Mouse (Mus musculus) limb, embryonic 10.5 days (tissue): ENCODE measurements around the gene Ciz1. TPM values are rescaled to one million over a fixed set of nuclear protein-coding genes. Genes with fewer than 3 reads are reported as not detected.
A peak's percentile ranks its signal among the peaks of the same experiment; 100 is the strongest.

Experiments used
- DNase-seq: peaks from one replicate; pipeline ENCODE4 v3.0.0-alpha.2; 2017; ENCODE audit warnings: low spot score
- H3K27ac ChIP-seq: fragments of 300-500 bp; sonication (generic); 2 replicates; pipeline ENCODE4 v1.5.1; 2016; ENCODE audit warnings: mild to moderate bottlenecking
- H3K27me3 ChIP-seq: fragments of 300-500 bp; sonication (generic); 2 replicates; pipeline ENCODE4 v1.6.1; 2016; ENCODE audit warnings: low read depth, mild to moderate bottlenecking; ENCODE audit not compliant: poor library complexity, severe bottlenecking
- H3K36me3 ChIP-seq: fragments of 300-500 bp; sonication (generic); 2 replicates; pipeline ENCODE4 v1.6.1; 2016; ENCODE audit warnings: mild to moderate bottlenecking, moderate library complexity
- H3K4me1 ChIP-seq: fragments of 300-500 bp; sonication (generic); 2 replicates; pipeline ENCODE4 v1.6.1; 2016
- H3K4me3 ChIP-seq: fragments of 300-500 bp; sonication (generic); 2 replicates; pipeline ENCODE4 v1.5.1; 2016; ENCODE audit warnings: mild to moderate bottlenecking, moderate library complexity
- H3K9me3 ChIP-seq: fragments of 300-500 bp; sonication (generic); replicated peaks from 2 replicates; pipeline ENCODE4 v1.6.1; 2016; ENCODE audit warnings: mild to moderate bottlenecking
- WGBS: fragments of 180-500 bp; shearing (Covaris S2); methylation state at CpG from one replicate; pipeline ENCODE4 v1.1.7; 2016; 5-methylcytosine and 5-hydroxymethylcytosine counted together
- polyA plus RNA-seq: library from polyadenylated mRNA; unstranded; fragments of >200 nt; fragmentation: Nextera tagmentation; extraction: Ambion mirVana; gene quantifications from 2 replicates; pipeline ENCODE4 v1.2.1, GENCODE M21; 2016

Ciz1 gene
- polyA plus RNA-seq, 1 experiment from 2014 or later = 74.8 TPM

GRCm38 (mm10) chr2:32324322-32324721 is 27.8 kb upstream of the Ciz1 start:
- Histone ChIP-seq H3K36me3 (peaks cover 32% of the 10 kb centered on the region), H3K4me1 (peaks cover 69% of the 10 kb centered on the region), H3K27me3 (no peaks in the 10 kb centered on the region), H3K27ac (no peak overlapping the region), H3K4me3 (no peak overlapping the region), H3K9me3 (no peaks in the 10 kb centered on the region)
- no peak for DNase-seq
- 54% methylated on average over 4 of the region's 4 CpGs for WGBS

- DNase-seq = no peak
- peak overlapping the region; percentile 47 for H3K27ac ChIP-seq
- H3K27me3 ChIP-seq = no peaks in the 10 kb centered on the region
- H3K9me3 ChIP-seq = no peaks in the 10 kb centered on the region
- H3K4me1 ChIP-seq = peaks cover 69% of the 10 kb centered on the region
- 71% methylated on average over 7 of the region's 7 CpGs for WGBS
- H3K36me3 ChIP-seq = peaks cover 32% of the 10 kb centered on the region
- no peak overlapping the region for H3K4me3 ChIP-seq
These were observed 26.8 kb upstream of the Ciz1 start for GRCm38 (mm10) chr2:32325342-32325741.

- H3K36me3 ChIP-seq = peaks cover 49% of the 10 kb centered on the region
- H3K27ac ChIP-seq = no peak overlapping the region
- WGBS = 88% methylated on average over 4 of the region's 4 CpGs
- peaks cover 57% of the 10 kb centered on the region for H3K4me1 ChIP-seq
- no peak for DNase-seq
- no peaks in the 10 kb centered on the region for H3K27me3 ChIP-seq
- no peaks in the 10 kb centered on the region for H3K9me3 ChIP-seq
- H3K4me3 ChIP-seq = no peak overlapping the region
These were observed 24.9 kb upstream of the Ciz1 start for GRCm38 (mm10) chr2:32327200-32327599.

GRCm38 (mm10) chr2:32328911-32329460 is 23.1 kb upstream of the Ciz1 start:
- H3K27ac ChIP-seq = peak overlapping the region; percentile 82
- H3K36me3 ChIP-seq = peaks cover 55% of the 10 kb centered on the region
- H3K4me3 ChIP-seq = 0 out of 2 replicates have a peak overlapping the region, but pooled peaks have one; percentile 3
- H3K27me3 ChIP-seq = no peaks in the 10 kb centered on the region
- DNase-seq = no peak
- no peaks in the 10 kb centered on the region for H3K9me3 ChIP-seq
- WGBS = 17% methylated on average over 13 of the region's 13 CpGs
- peaks cover 46% of the 10 kb centered on the region for H3K4me1 ChIP-seq

GRCm38 (mm10) chr2:32329531-32329930 is 22.6 kb upstream of the Ciz1 start:
- Histone ChIP-seq H3K4me3 (0 out of 2 replicates have a peak overlapping the region, but pooled peaks have one; percentile 3), H3K27ac (peak overlapping the region; percentile 82), H3K27me3 (peaks cover 5% of the 10 kb centered on the region), H3K4me1 (peaks cover 46% of the 10 kb centered on the region), H3K36me3 (peaks cover 57% of the 10 kb centered on the region), H3K9me3 (no peaks in the 10 kb centered on the region)
- 37% methylated on average over 6 of the region's 6 CpGs for WGBS
- DNase-seq = peak; percentile 51

- Histone ChIP-seq H3K36me3 (peaks cover 73% of the 10 kb centered on the region), H3K4me3 (no peak overlapping the region), H3K9me3 (no peaks in the 10 kb centered on the region), H3K4me1 (peaks cover 30% of the 10 kb centered on the region), H3K27me3 (peaks cover 27% of the 10 kb centered on the region), H3K27ac (no peak overlapping the region)
- WGBS = 89% methylated on average over 5 of the region's 5 CpGs
- no peak for DNase-seq
These were observed 20.0 kb upstream of the Ciz1 start for GRCm38 (mm10) chr2:32332159-32332558.

GRCm38 (mm10) chr2:32335888-32336287 is 16.2 kb upstream of the Ciz1 start:
- peaks cover 95% of the 10 kb centered on the region for H3K36me3 ChIP-seq
- peaks cover 8% of the 10 kb centered on the region; the same call in 1 of the 2 replicates for H3K4me1 ChIP-seq
- 49% methylated on average over 15 of the region's 15 CpGs for WGBS
- no peak for DNase-seq
- H3K4me3 ChIP-seq = no peak overlapping the region
- H3K9me3 ChIP-seq = no peaks in the 10 kb centered on the region
- H3K27me3 ChIP-seq = peaks cover 27% of the 10 kb centered on the region
- H3K27ac ChIP-seq = no peak overlapping the region

- Histone ChIP-seq H3K27me3 (peaks cover 19% of the 10 kb centered on the region; the same call in 1 of the 2 replicates), H3K36me3 (peaks cover 78% of the 10 kb centered on the region), H3K9me3 (no peaks in the 10 kb centered on the region), H3K27ac (0 out of 2 replicates have a peak overlapping the region, but pooled peaks have one; percentile 34), H3K4me3 (no peak overlapping the region), H3K4me1 (peaks cover 15% of the 10 kb centered on the region)
- no peak for DNase-seq
- WGBS = 37% methylated on average over 26 of the region's 26 CpGs
These were observed 12.1 kb upstream of the Ciz1 start for GRCm38 (mm10) chr2:32339912-32340642.

- H3K4me1 ChIP-seq = peaks cover 16% of the 10 kb centered on the region
- WGBS = 80% methylated on average over 13 of the region's 13 CpGs
These were observed 11.1 kb upstream of the Ciz1 start for GRCm38 (mm10) chr2:32340836-32341633.

GRCm38 (mm10) chr2:32341634-32341939 is 10.5 kb upstream of the Ciz1 start:
- WGBS = 89% methylated on average over 4 of the region's 4 CpGs
- no peak overlapping the region for H3K27ac ChIP-seq
- no peaks in the 10 kb centered on the region for H3K9me3 ChIP-seq
- DNase-seq = no peak
- peaks cover 68% of the 10 kb centered on the region for H3K36me3 ChIP-seq
- H3K27me3 ChIP-seq = 0 out of 2 replicates have a peak, but pooled peaks cover 4% of the 10 kb centered on the region
- H3K4me1 ChIP-seq = peaks cover 16% of the 10 kb centered on the region
- no peak overlapping the region for H3K4me3 ChIP-seq

More at GRCm38 (mm10) chr2:32340836-32341633, 11.1 kb upstream of the Ciz1 start:
- no peak overlapping the region for H3K27ac ChIP-seq
- H3K27me3 ChIP-seq = peaks cover 10% of the 10 kb centered on the region; the same call in 1 of the 2 replicates
- no peak for DNase-seq
- H3K36me3 ChIP-seq = peaks cover 70% of the 10 kb centered on the region
- no peaks in the 10 kb centered on the region for H3K9me3 ChIP-seq
- H3K4me3 ChIP-seq = no peak overlapping the region

GRCm38 (mm10) chr2:32342039-32342438 is 10.1 kb upstream of the Ciz1 start:
- Histone ChIP-seq H3K27ac (no peak overlapping the region), H3K27me3 (no peaks in the 10 kb centered on the region), H3K4me3 (no peak overlapping the region), H3K9me3 (no peaks in the 10 kb centered on the region), H3K36me3 (peaks cover 68% of the 10 kb centered on the region), H3K4me1 (peaks cover 16% of the 10 kb centered on the region)
- DNase-seq = no peak
- 92% methylated on average over 4 of the region's 4 CpGs for WGBS

- Histone ChIP-seq H3K36me3 (peaks cover 67% of the 10 kb centered on the region), H3K4me3 (no peak overlapping the region), H3K9me3 (no peaks in the 10 kb centered on the region), H3K4me1 (peaks cover 16% of the 10 kb centered on the region), H3K27ac (peak overlapping the region; percentile 53), H3K27me3 (no peaks in the 10 kb centered on the region)
- no peak for DNase-seq
- 76% methylated on average over 6 of the region's 6 CpGs for whole genome bisulfite sequencing
These were observed 9.4 kb upstream of the Ciz1 start for GRCm38 (mm10) chr2:32342539-32343350.
